Mouse (Mus musculus) erythroblast, embryonic 14.5 days (primary cell): ENCODE results near the gene Lyz2.

Experiments used
- GATA1 ChIP-seq: IDR thresholded peaks from 2 replicates; pipeline ENCODE4 v1.6.1; 2012; ENCODE audit warnings: low read length, inconsistent platforms, mixed read lengths
- TAL1 ChIP-seq: IDR thresholded peaks from 3 replicates; pipeline ENCODE4 v1.6.1; 2012; ENCODE audit warnings: low read length, inconsistent platforms, mixed read lengths

DNA sequence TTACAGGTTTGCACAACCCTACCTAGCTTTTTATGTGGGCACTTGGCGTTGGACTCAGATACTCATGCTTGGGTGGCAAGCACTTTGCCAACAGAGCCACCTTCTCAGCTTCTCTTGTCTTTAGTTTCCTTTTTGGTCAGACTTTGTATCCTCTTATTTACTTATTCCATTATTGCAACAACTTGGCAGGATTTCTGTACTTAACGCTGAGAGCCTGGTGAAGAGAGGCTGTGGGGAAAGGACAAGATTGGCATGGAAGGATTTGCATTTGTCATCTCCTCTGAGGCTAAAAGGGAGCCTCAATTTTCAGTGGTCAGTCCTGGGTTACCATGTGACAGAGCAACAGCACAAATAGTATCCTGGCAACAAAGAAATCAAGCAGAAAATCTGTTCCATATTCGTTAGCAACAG is 38.5 kb upstream of the Lyz2 start:
- TF ChIP-seq GATA1 (no peak), TAL1 (no peak)
